Mouse (Mus musculus) bone marrow macrophage, adult 2 months (primary cell): ENCODE data around the gene Egr4.

Experiments used
- CTCF ChIP-seq: IDR thresholded peaks from 2 replicates; pipeline ENCODE4 v1.5.1; 2012; ENCODE audit warnings: low read depth, mild to moderate bottlenecking, low read length, moderate library complexity
- POLR2A ChIP-seq: IDR thresholded peaks from 2 replicates; pipeline ENCODE4 v1.6.1; 2012; ENCODE audit warnings: mild to moderate bottlenecking, low read depth, low read length, borderline replicate concordance

DNA sequence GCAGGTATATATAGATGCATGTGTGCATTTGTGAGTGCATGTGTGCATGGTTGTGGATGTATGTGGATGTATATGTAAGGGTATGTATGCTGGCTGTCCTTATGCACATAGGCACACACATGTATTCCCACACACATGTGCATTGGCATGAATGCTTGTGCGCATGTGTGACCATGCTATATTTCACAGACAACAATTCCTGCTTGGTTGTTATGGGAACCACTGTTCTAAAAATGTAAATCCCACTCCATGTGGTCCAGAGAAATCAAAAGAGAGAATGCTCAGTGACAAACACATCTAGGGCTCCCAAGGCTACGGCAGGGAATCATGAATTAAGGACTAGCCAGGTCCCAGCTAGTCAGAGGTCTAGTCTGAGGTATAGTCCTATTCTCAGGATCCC lies 8.5 kb downstream of the Egr4 start:
- TF ChIP-seq CTCF = no peak
- TF ChIP-seq POLR2A = no peak
